Mouse (Mus musculus) midbrain, embryonic 11.5 days (tissue): ENCODE measurements around the gene Atxn10. TPM values are rescaled to one million over a fixed set of nuclear protein-coding genes. Genes with fewer than 3 reads are reported as not detected.

Experiments used
- ATAC-seq: fragments of 200-750 bp; cut with Nextera tagmentation; 2 replicates; pipeline ENCODE4 v1.8.0; 2017; ENCODE audit warnings: moderate TSS enrichment, moderate library complexity; ENCODE audit not compliant: low FRiP score
- DNase-seq: peaks from one replicate; pipeline ENCODE4 v3.0.0; 2015; ENCODE audit warnings: low spot score; ENCODE audit errors: missing footprints
- H3K27ac ChIP-seq: fragments of 300-500 bp; sonication (generic); 2 replicates; pipeline ENCODE4 v1.5.1; 2014; ENCODE audit warnings: low read depth, low read length
- H3K27me3 ChIP-seq: fragments of 300-500 bp; sonication (generic); 2 replicates; pipeline ENCODE4 v1.6.1; 2014; ENCODE audit warnings: mild to moderate bottlenecking, low read length, moderate library complexity, mixed read lengths; ENCODE audit not compliant: control insufficient read depth, insufficient read depth
- H3K36me3 ChIP-seq: fragments of 300-500 bp; sonication (generic); 2 replicates; pipeline ENCODE4 v1.6.1; 2014; ENCODE audit warnings: mild to moderate bottlenecking, low read length, moderate library complexity, mixed read lengths; ENCODE audit not compliant: control insufficient read depth, insufficient read depth
- H3K4me1 ChIP-seq: fragments of 300-500 bp; sonication (generic); 2 replicates; pipeline ENCODE4 v1.6.1; 2014; ENCODE audit warnings: low read length; ENCODE audit not compliant: control insufficient read depth, insufficient read depth
- H3K4me2 ChIP-seq: fragments of 300-500 bp; sonication (generic); 2 replicates; pipeline ENCODE4 v1.6.1; 2014; ENCODE audit warnings: mild to moderate bottlenecking, moderate library complexity
- H3K4me3 ChIP-seq: fragments of 300-500 bp; sonication (generic); 2 replicates; pipeline ENCODE4 v1.5.1; 2014; ENCODE audit warnings: low read depth, low read length
- H3K9ac ChIP-seq: fragments of 300-500 bp; sonication (generic); 2 replicates; pipeline ENCODE4 v1.6.1; 2014; ENCODE audit warnings: low read length
- H3K9me3 ChIP-seq: fragments of 300-500 bp; sonication (generic); 2 replicates; pipeline ENCODE4 v1.6.1; 2016; ENCODE audit warnings: low read length; ENCODE audit not compliant: control insufficient read depth
- WGBS: fragments of 180-500 bp; shearing (Covaris S2); extraction: QIAGEN DNeasy Blood & Tissue Kit; methylation state at CpG from one replicate; pipeline ENCODE4 v1.1.7; 2014; 5-methylcytosine and 5-hydroxymethylcytosine counted together
- polyA plus RNA-seq: library from polyadenylated mRNA; unstranded; fragments of >200 nt; fragmentation: Nextera tagmentation; extraction: Ambion mirVana; gene quantifications from 2 replicates; pipeline ENCODE4 v1.2.1, GENCODE M21; 2014

Atxn10 gene
- polyA plus RNA-seq, 1 experiment from 2014 or later: 419 TPM

DNA sequence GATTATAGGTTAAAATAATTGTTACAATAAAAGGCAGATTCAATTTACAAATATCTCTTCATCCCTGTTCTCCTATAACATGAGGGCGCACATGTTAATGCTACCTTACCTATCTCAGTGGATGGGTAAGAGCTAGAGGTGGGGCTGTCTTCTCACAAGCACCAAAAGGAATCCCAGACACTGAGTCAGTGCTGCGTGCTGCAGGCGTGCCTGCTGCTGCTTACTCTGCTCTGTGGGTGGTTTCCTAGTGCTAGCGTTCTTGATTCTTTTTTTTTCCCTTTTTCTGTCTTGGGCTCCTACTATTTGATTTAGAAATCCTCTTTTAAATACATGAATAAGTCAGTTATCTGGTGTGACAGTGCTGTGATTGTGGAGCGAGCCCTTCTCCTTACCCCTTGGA lies 30.9 kb downstream of the Atxn10 start:
- no peak overlapping the region for H3K4me3 ChIP-seq
- no peaks in the 10 kb centered on the region for H3K4me1 ChIP-seq
- no peaks in the 10 kb centered on the region for H3K9me3 ChIP-seq
- H3K27me3 ChIP-seq: no peaks in the 10 kb centered on the region
- H3K4me2 ChIP-seq: no peak overlapping the region
- 71% methylated on average over 5 of the region's 5 CpGs for whole genome bisulfite sequencing
- no peak for ATAC-seq
- no peak overlapping the region for H3K9ac ChIP-seq
- H3K27ac ChIP-seq: no peak overlapping the region
- H3K36me3 ChIP-seq: peaks cover 14% of the 10 kb centered on the region
- no peak for DNase-seq

DNA sequence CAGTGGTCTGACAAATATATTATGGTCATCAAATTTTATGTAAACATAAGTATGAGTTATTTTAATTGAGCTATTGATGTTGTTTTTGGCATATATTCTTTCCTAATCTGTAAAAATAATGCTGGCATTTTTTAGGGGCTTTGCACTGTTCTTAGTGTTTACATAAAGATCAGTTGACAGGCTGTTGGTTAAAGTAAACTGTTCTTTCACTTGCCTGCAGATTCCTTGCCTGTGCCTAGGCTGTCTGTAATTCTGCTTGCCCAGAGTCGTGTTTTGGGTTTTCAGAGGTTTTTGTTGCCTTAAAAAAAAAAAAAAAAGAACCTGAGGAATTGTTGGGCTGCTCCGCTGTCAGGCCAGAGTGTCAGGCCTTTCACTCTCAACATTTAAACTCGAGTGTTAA lies 33.7 kb downstream of the Atxn10 start:
- Histone ChIP-seq H3K4me1 (no peaks in the 10 kb centered on the region), H3K4me3 (no peak overlapping the region), H3K27me3 (no peaks in the 10 kb centered on the region), H3K9ac (no peak overlapping the region), H3K36me3 (peaks cover 6% of the 10 kb centered on the region; the same call in 1 of the 2 replicates), H3K9me3 (no peaks in the 10 kb centered on the region), H3K27ac (no peak overlapping the region), H3K4me2 (no peak overlapping the region)
- ATAC-seq (no peak), DNase-seq (no peak)
- 61% methylated on average over 3 of the region's 3 CpGs for WGBS

DNA sequence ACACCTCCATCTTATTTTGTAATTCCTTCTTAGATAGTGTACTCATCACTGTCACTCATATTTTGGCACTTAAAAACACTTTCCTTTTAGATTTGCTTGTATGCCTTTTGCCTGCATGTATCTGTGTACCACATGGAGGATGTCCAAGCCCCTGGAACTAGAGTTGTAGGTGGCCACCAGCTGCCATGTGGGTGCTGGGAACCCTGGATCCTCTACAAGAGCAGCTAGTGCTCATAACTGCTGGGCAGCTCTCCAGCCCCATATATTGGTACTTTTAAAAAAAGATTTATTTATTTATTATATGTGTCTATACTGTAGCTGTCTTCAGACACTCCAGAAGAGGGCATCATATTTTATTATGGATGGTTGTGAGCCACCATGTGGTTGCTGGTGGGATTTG lies 37.1 kb downstream of the Atxn10 start:
- Histone ChIP-seq H3K4me1 (no peaks in the 10 kb centered on the region), H3K27ac (no peak overlapping the region), H3K4me3 (no peak overlapping the region), H3K9ac (no peak overlapping the region), H3K36me3 (peaks cover 6% of the 10 kb centered on the region; the same call in 1 of the 2 replicates), H3K27me3 (no peaks in the 10 kb centered on the region), H3K4me2 (no peak overlapping the region), H3K9me3 (no peaks in the 10 kb centered on the region)
- ATAC-seq (no peak), DNase-seq (no peak)

DNA sequence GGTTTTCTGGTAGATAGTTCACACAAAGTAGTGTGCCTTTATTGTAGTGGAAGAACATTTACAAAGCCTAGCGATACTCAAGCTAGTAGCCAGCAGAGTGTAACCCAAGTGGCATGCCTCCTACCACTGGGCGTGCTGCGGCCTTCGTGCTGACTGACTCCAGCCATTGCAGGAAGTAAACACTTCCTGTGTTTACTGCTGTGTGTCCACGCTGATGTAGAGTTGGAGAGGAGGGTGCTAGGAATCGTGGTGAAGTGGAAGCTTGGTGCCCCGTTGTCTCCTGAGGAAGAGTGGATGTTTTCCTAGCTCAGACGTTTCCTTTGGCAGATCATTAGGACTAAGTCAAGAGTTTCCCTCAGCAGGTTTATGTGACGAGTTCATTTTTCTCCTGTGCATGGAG lies 47.4 kb downstream of the Atxn10 start:
- H3K36me3 ChIP-seq: peaks cover 3% of the 10 kb centered on the region; the same call in 1 of the 2 replicates
- H3K9me3 ChIP-seq: no peaks in the 10 kb centered on the region
- DNase-seq (no peak), ATAC-seq (no peak)
- no peak overlapping the region for H3K4me3 ChIP-seq
- no peaks in the 10 kb centered on the region for H3K27me3 ChIP-seq
- no peaks in the 10 kb centered on the region for H3K4me1 ChIP-seq
- H3K4me2 ChIP-seq: no peak overlapping the region
- 89% methylated on average over 9 of the region's 9 CpGs for WGBS
- H3K27ac ChIP-seq: no peak overlapping the region
- no peak overlapping the region for H3K9ac ChIP-seq

DNA sequence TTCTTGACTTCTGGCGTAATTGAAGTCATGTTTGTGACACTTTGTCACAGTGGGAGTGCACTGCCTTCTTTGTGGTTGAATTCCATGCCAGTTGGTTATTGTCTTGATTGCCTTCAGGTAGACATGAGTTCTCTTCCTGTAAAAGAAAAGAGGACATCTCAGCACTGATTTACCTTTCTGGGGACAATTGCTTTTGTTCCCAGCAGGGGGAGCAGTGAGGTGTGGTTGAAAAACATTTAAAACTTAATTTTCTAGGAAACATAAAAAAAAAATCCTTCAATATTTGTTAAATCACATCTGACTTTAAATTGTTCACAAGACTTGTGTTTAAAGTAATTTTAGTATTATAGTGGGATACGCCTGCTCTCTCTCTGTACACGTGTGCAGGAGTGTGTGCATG lies 52.7 kb downstream of the Atxn10 start:
- ATAC-seq: no peak
- H3K36me3 ChIP-seq: peaks cover 10% of the 10 kb centered on the region; the same call in 1 of the 2 replicates

DNA sequence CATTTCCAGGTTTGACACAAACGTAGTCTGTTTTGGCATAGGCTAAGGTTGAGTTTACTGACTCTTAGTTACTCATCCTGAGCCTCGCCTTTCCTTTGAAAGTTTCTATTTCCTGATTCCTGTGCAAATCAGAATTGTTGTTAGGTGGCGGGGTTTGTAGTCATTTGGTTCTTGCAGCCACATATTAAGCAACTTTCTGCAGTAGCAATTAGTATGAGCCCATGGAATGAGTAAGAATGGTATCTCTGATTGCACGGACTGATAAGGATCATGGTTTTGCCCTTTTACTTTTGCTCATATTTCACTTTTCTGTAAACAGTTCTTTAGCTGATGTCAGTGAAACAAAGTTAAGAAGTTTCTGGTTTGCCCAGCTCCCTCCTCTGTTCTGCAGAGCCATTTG lies 53.9 kb downstream of the Atxn10 start:
- Histone ChIP-seq H3K36me3 (peaks cover 7% of the 10 kb centered on the region; the same call in 1 of the 2 replicates), H3K27me3 (no peaks in the 10 kb centered on the region)

More for the DNA sequence above, 52.7 kb downstream of the Atxn10 start:
- no peaks in the 10 kb centered on the region for H3K4me1 ChIP-seq
- H3K27ac ChIP-seq: no peak overlapping the region
- H3K27me3 ChIP-seq: no peaks in the 10 kb centered on the region
- WGBS: 88% methylated on average over 3 of the region's 3 CpGs
- no peak overlapping the region for H3K4me3 ChIP-seq
- no peaks in the 10 kb centered on the region for H3K9me3 ChIP-seq
- no peak overlapping the region for H3K4me2 ChIP-seq
- H3K9ac ChIP-seq: no peak overlapping the region
- DNase-seq: no peak

DNA sequence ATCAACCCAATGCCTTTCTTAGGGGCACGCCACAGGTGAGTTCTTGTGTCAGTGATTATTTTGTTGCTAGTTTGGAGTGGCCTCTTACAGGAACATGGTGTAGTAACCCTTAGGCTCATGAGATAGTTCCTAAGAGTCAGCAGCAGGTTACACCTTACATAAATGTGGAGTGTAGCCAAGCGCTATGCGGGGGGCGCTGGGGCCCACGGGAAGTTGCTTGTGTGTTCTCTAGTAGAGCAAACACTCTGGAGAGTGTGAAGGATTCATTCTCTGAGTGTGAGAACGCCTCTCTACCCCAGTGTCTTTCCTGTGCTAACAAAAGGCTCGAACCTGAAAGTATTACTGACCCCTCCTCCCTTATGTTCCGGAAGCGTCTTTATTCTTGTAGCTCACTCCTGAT lies 59.3 kb downstream of the Atxn10 start:
- Histone ChIP-seq H3K9ac (no peak overlapping the region), H3K36me3 (peaks cover 7% of the 10 kb centered on the region; the same call in 1 of the 2 replicates), H3K27ac (no peak overlapping the region), H3K4me1 (no peaks in the 10 kb centered on the region), H3K9me3 (no peaks in the 10 kb centered on the region), H3K27me3 (no peaks in the 10 kb centered on the region), H3K4me3 (no peak overlapping the region), H3K4me2 (no peak overlapping the region)
- peak; percentile 68 for DNase-seq
- ATAC-seq: no peak
- 92% methylated on average over 9 of the region's 9 CpGs for WGBS

More for the DNA sequence above, 53.9 kb downstream of the Atxn10 start:
- Histone ChIP-seq H3K9me3 (no peaks in the 10 kb centered on the region), H3K9ac (no peak overlapping the region), H3K4me1 (no peaks in the 10 kb centered on the region), H3K27ac (no peak overlapping the region), H3K4me3 (no peak overlapping the region), H3K4me2 (no peak overlapping the region)
- WGBS: 96% methylated on average over 4 of the region's 4 CpGs
- ATAC-seq: no peak
- no peak for DNase-seq

DNA sequence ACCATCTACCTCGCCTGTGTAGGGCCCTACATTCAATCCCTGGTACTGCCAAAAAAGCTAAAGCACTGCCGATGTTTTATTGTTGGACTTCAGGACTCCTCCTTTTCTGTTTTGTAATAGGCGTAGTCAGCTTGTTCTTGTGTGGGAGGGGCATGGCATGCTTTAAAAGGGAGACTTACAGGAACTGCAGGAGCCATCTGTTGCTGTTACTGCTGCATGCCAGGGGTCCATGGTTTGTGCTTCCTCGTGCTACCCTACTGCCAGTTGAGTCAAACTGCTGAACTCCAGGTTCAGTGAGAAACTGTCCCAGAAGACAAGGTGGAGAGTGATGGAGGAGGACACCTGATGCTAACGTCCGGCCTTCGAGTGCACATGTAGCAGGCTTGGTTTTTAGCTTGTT lies 65.9 kb downstream of the Atxn10 start:
- DNase-seq (peak; percentile 59), ATAC-seq (no peak)
- H3K4me2 ChIP-seq: no peak overlapping the region
- H3K27ac ChIP-seq: no peak overlapping the region
- no peak overlapping the region for H3K4me3 ChIP-seq
- 82% methylated on average over 7 of the region's 7 CpGs for WGBS
- no peaks in the 10 kb centered on the region for H3K36me3 ChIP-seq
- H3K9ac ChIP-seq: no peak overlapping the region
- H3K4me1 ChIP-seq: peaks cover 7% of the 10 kb centered on the region
- H3K9me3 ChIP-seq: no peaks in the 10 kb centered on the region
- H3K27me3 ChIP-seq: no peaks in the 10 kb centered on the region

DNA sequence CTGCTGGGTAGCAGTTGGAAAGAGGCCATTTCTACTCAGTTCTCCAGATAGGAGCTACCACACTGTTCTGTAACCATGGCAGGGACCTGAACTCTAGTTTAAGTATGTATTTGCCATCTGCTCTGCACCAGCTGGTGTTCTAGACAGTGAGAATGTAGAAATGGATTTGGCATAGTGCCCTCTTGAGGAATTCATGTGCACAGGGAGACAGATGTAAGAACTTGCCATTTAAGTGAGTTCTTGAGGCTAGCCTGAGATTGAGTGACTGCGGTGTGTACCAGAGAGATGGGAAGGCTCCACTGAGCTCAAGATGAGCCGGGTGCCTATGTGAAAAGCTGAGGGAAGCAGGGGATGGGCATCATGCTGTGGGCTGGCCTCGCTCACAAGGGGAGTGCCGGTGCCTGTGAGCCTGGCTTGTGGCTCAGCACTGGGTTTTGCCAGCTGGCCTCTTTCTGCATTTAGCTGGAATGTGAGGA lies 67.2 kb downstream of the Atxn10 start:
- DNase-seq (peak; percentile 85), ATAC-seq (0 out of 2 replicates have a peak, but pooled peaks have one; percentile 35)
- H3K9ac ChIP-seq: no peak overlapping the region
- H3K27ac ChIP-seq: peak overlapping the region; percentile 41; the same call in 1 of the 2 replicates
- H3K4me2 ChIP-seq: no peak overlapping the region
- no peaks in the 10 kb centered on the region for H3K36me3 ChIP-seq
- no peak overlapping the region for H3K4me3 ChIP-seq
- H3K9me3 ChIP-seq: no peaks in the 10 kb centered on the region
- WGBS: 77% methylated on average over 4 of the region's 4 CpGs
- H3K27me3 ChIP-seq: no peaks in the 10 kb centered on the region
- peaks cover 7% of the 10 kb centered on the region for H3K4me1 ChIP-seq
